In the genomic region with DNA sequence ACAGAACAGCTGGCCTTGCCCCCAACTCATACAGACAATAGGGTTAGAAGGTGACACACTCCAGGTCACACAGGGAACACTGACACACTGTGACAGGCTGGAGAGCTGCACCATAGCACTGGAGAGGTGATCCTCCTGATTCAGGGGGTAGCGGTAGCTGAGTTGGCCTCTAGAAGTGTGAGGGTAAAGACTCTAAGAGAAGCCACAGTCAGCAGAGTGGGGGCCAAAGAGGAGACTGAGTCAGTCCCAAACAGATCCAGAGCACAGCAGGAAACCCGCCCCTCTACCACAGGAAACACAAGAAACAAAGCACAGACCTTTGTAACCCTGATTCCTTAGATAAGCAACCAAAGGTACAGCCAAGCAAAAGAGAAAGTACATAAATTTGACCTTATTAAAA, we compare ENCODE assay signal across 23 mouse cellular contexts. TPM values are rescaled to one million over a fixed set of nuclear protein-coding genes. Genes with fewer than 3 reads are reported as not detected.
DNase-seq lines count a peak whose midpoint lies in the region; ATAC-seq and TF ChIP-seq lines count a peak whose summit lies in the region.
"Had no signal": no experiment of that assay in that cellular context is flagged by ENCODE, and none has a peak within 500 bp of the region (broad histone marks: within the 10 kb centered on the region; RNA-seq: fewer than 3 reads in every experiment).

No protein-coding gene starts in this region.

- H3K4me3 ChIP-seq in liver, embryonic 12.5 days, result no peak overlapping the region
- no peak overlapping the region for H3K4me3 ChIP-seq in thymus, adult 2 months (ENCODE audit: control insufficient read depth, insufficient read depth, low read length)
- H3K4me3 ChIP-seq in hindbrain, embryonic 11.5 days (ENCODE audit: low read depth, low read length), result no peak overlapping the region
- no peak overlapping the region for H3K4me3 ChIP-seq in midbrain, embryonic 11.5 days (ENCODE audit: low read depth, low read length)
- H3K4me3 ChIP-seq: embryonic facial prominence, embryonic 12.5 days; gastrocnemius, adult 2 months; hindbrain, embryonic 15.5 days; limb, embryonic 12.5 days had no signal

- peaks cover 12% of the 10 kb centered on the region for H3K4me1 ChIP-seq in liver, embryonic 12.5 days
- H3K4me1 ChIP-seq in thymus, adult 2 months (replicated peaks; ENCODE audit: control insufficient read depth, insufficient read depth, low read length), result peaks cover 20% of the 10 kb centered on the region
- no peaks in the 10 kb centered on the region for H3K4me1 ChIP-seq in hindbrain, embryonic 11.5 days (replicated peaks; ENCODE audit: control insufficient read depth, insufficient read depth, low read length)
- H3K4me1 ChIP-seq in midbrain, embryonic 11.5 days (ENCODE audit: control insufficient read depth, insufficient read depth, low read length), result no peaks in the 10 kb centered on the region
- H3K4me1 ChIP-seq: embryonic facial prominence, embryonic 12.5 days; hindbrain, embryonic 15.5 days; limb, embryonic 12.5 days had no signal

- H3K4me2 ChIP-seq in liver, embryonic 12.5 days, result no peak overlapping the region
- no peak overlapping the region for H3K4me2 ChIP-seq in hindbrain, embryonic 11.5 days (replicated peaks; ENCODE audit: low read depth, low read length)
- H3K4me2 ChIP-seq in midbrain, embryonic 11.5 days, result no peak overlapping the region
- H3K4me2 ChIP-seq: embryonic facial prominence, embryonic 12.5 days; hindbrain, embryonic 15.5 days; limb, embryonic 12.5 days had no signal

- 69% methylated on average over 2 of the region's 2 CpGs for WGBS in liver, embryonic 12.5 days (ENCODE audit: insufficient replicate concordance)
- WGBS in thymus, adult 2 months, result 6% methylated on average over 2 of the region's 2 CpGs
- 95% methylated on average over 2 of the region's 2 CpGs for WGBS in hindbrain, embryonic 11.5 days
- 85% methylated on average over 2 of the region's 2 CpGs for WGBS in midbrain, embryonic 11.5 days

- peaks cover 87% of the 10 kb centered on the region for H3K36me3 ChIP-seq in liver, embryonic 12.5 days
- no peaks in the 10 kb centered on the region for H3K36me3 ChIP-seq in thymus, adult 2 months (ENCODE audit: control insufficient read depth, insufficient read depth, low read length)
- 0 out of 2 replicates have a peak, but pooled peaks cover 3% of the 10 kb centered on the region for H3K36me3 ChIP-seq in hindbrain, embryonic 11.5 days (ENCODE audit: control insufficient read depth, insufficient read depth, low read length)
- H3K36me3 ChIP-seq in midbrain, embryonic 11.5 days (ENCODE audit: control insufficient read depth, insufficient read depth, low read length), result peaks cover 11% of the 10 kb centered on the region

- 0 out of 2 replicates have a peak, but pooled peaks cover 8% of the 10 kb centered on the region for H3K9me3 ChIP-seq in liver, embryonic 12.5 days (replicated peaks)
- H3K9me3 ChIP-seq in hindbrain, embryonic 11.5 days (ENCODE audit: control insufficient read depth, low read length), result no peaks in the 10 kb centered on the region
- no peaks in the 10 kb centered on the region for H3K9me3 ChIP-seq in midbrain, embryonic 11.5 days (ENCODE audit: control insufficient read depth, low read length)
- H3K9me3 ChIP-seq: embryonic facial prominence, embryonic 12.5 days; hindbrain, embryonic 15.5 days; limb, embryonic 12.5 days had no signal

- 0 out of 2 replicates have a peak overlapping the region, but pooled peaks have one; percentile 18 for H3K27ac ChIP-seq in liver, embryonic 12.5 days
- peak overlapping the region; percentile 79 for H3K27ac ChIP-seq in thymus, adult 2 months (ENCODE audit: control insufficient read depth, insufficient read depth, low read length)
- H3K27ac ChIP-seq in hindbrain, embryonic 11.5 days (ENCODE audit: low read depth, low read length), result no peak overlapping the region
- H3K27ac ChIP-seq in midbrain, embryonic 11.5 days (ENCODE audit: low read depth, low read length), result no peak overlapping the region
- H3K27ac ChIP-seq: embryonic facial prominence, embryonic 12.5 days; gastrocnemius, adult 2 months; hindbrain, embryonic 15.5 days; limb, embryonic 12.5 days; stomach, postnatal 0 days had no signal

- no peak for TF ChIP-seq CTCF in thymus, adult 2 months (IDR thresholded peaks at IDR 0.05; ENCODE audit: borderline replicate concordance, control insufficient read depth, extremely low read depth, insufficient read depth, low read length, poor library complexity)

- 0 out of 2 replicates have a peak, but pooled peaks have one; percentile 4 for ATAC-seq in liver, embryonic 12.5 days
- ATAC-seq in hindbrain, embryonic 11.5 days (ENCODE audit: low FRiP score), result no peak
- ATAC-seq in midbrain, embryonic 11.5 days (ENCODE audit: low FRiP score), result no peak
- ATAC-seq: forebrain, postnatal 0 days had no signal

- no peaks in the 10 kb centered on the region for H3K27me3 ChIP-seq in liver, embryonic 12.5 days (replicated peaks)
- no peaks in the 10 kb centered on the region for H3K27me3 ChIP-seq in thymus, adult 2 months (ENCODE audit: control insufficient read depth, insufficient read depth, low read length)
- no peaks in the 10 kb centered on the region for H3K27me3 ChIP-seq in hindbrain, embryonic 11.5 days (ENCODE audit: control insufficient read depth, insufficient read depth, low read length)
- H3K27me3 ChIP-seq in midbrain, embryonic 11.5 days (ENCODE audit: control insufficient read depth, insufficient read depth, low read length), result no peaks in the 10 kb centered on the region
- H3K27me3 ChIP-seq: embryonic facial prominence, embryonic 12.5 days; hindbrain, embryonic 15.5 days; limb, embryonic 12.5 days had no signal

- no peak for TF ChIP-seq POLR2A in thymus, adult 2 months (IDR thresholded peaks at IDR 0.05; ENCODE audit: control insufficient read depth, extremely low read depth, insufficient read depth, low read length, poor library complexity)

- peak; percentile 85 for DNase-seq in 416B (ENCODE audit: low read depth)
- DNase-seq in R1 (ENCODE audit: low read depth, low spot score), result peak; percentile 54
- peak; percentile 57 for DNase-seq in thymus, adult 2 months
- DNase-seq in gastrocnemius, adult 8-10 months (ENCODE audit: low spot score in 2 of 2), result no peak
- DNase-seq in hindbrain, embryonic 11.5 days (ENCODE audit: low spot score), result no peak
- no peak for DNase-seq in midbrain, embryonic 11.5 days (ENCODE audit: low spot score, missing footprints)
- DNase-seq in layer of hippocampus, postnatal 10 days (ENCODE audit: low spot score in 2 of 2), result no peak
- DNase-seq: adrenal gland, postnatal 14 days; cerebellum, adult 2 months; forebrain, postnatal 0 days; gastrocnemius, adult 2 months; heart, postnatal 14 days; kidney, adult 2 months; kidney, postnatal 14 days; lung, adult 18-20 months; midbrain, embryonic 14.5 days had no signal

- H3K9ac ChIP-seq in liver, embryonic 12.5 days, result no peak overlapping the region
- no peak overlapping the region for H3K9ac ChIP-seq in hindbrain, embryonic 11.5 days (ENCODE audit: low read depth, low read length)
- H3K9ac ChIP-seq in midbrain, embryonic 11.5 days (ENCODE audit: low read length), result no peak overlapping the region
- H3K9ac ChIP-seq: embryonic facial prominence, embryonic 12.5 days; forebrain, postnatal 0 days; hindbrain, embryonic 15.5 days; limb, embryonic 12.5 days had no signal

RNA-seq across cellular contexts. Expression of a gene that starts 15.8 kb away (rescaled TPM):
- 6.9 and 7.3 TPM in 2 replicates for polyA plus RNA-seq in liver, embryonic 12.5 days (2016; fragmentation: Nextera tagmentation; extraction: Ambion mirVana)
- 4.0 and 4.5 TPM in 2 replicates for polyA plus RNA-seq in thymus, adult 2 months (2012; rRNA removed)
- 1 to 10 TPM; 1.7 to 2.5 (median 2.3) TPM for total RNA-seq in gastrocnemius, adult 8-10 months (2022)
- 9.4 and 14.0 TPM in 2 replicates for polyA plus RNA-seq in hindbrain, embryonic 11.5 days (2014; fragmentation: Nextera tagmentation; extraction: Ambion mirVana)
- 9.1 and 11.8 TPM in 2 replicates for polyA plus RNA-seq in midbrain, embryonic 11.5 days (2014; fragmentation: Nextera tagmentation; extraction: Ambion mirVana)
- 1 to 10 TPM; 5.0 to 5.2 TPM for total RNA-seq in layer of hippocampus, postnatal 10 days (2021)

RNA-seq across cellular contexts. Expression of a gene that starts 34.8 kb away (rescaled TPM):
- polyA plus RNA-seq in liver, embryonic 12.5 days (2016; fragmentation: Nextera tagmentation; extraction: Ambion mirVana), result 162 and 163 TPM in 2 replicates
- 54.5 and 63.7 TPM in 2 replicates for polyA plus RNA-seq in thymus, adult 2 months (2012; rRNA removed)
- total RNA-seq in gastrocnemius, adult 8-10 months (2022), result 100 to 1,000 TPM; 128 to 150 (median 134) TPM
- polyA plus RNA-seq in hindbrain, embryonic 11.5 days (2014; fragmentation: Nextera tagmentation; extraction: Ambion mirVana), result 239 and 248 TPM in 2 replicates
- polyA plus RNA-seq in midbrain, embryonic 11.5 days (2014; fragmentation: Nextera tagmentation; extraction: Ambion mirVana), result 258 and 265 TPM in 2 replicates
- 10 to 100 TPM; 83.3 to 96.7 TPM for total RNA-seq in layer of hippocampus, postnatal 10 days (2021)

RNA-seq across cellular contexts. Expression of a gene that starts 34.9 kb away (rescaled TPM):
- polyA plus RNA-seq in liver, embryonic 12.5 days (2016; fragmentation: Nextera tagmentation; extraction: Ambion mirVana), result 9.8 and 10.8 TPM in 2 replicates
- 13.1 and 15.7 TPM in 2 replicates for polyA plus RNA-seq in thymus, adult 2 months (2012; rRNA removed)
- 10 to 100 TPM in 1 of 4 experiments, 1 to 10 TPM in 3; 8.6 to 10.6 (median 9.2) TPM for total RNA-seq in gastrocnemius, adult 8-10 months (2022)
- 31.9 and 33.5 TPM in 2 replicates for polyA plus RNA-seq in hindbrain, embryonic 11.5 days (2014; fragmentation: Nextera tagmentation; extraction: Ambion mirVana)
- 29.9 and 31.3 TPM in 2 replicates for polyA plus RNA-seq in midbrain, embryonic 11.5 days (2014; fragmentation: Nextera tagmentation; extraction: Ambion mirVana)
- 10 to 100 TPM; 37.1 to 37.9 TPM for total RNA-seq in layer of hippocampus, postnatal 10 days (2021)

RNA-seq across cellular contexts. Expression of a gene that starts 35.8 kb away (rescaled TPM):
- polyA plus RNA-seq in liver, embryonic 12.5 days (2016; fragmentation: Nextera tagmentation; extraction: Ambion mirVana), result 147 and 157 TPM in 2 replicates
- 34.1 and 45.3 TPM in 2 replicates for polyA plus RNA-seq in thymus, adult 2 months (2012; rRNA removed)
- 100 to 1,000 TPM; 112 to 138 (median 117) TPM for total RNA-seq in gastrocnemius, adult 8-10 months (2022)
- 347 and 351 TPM in 2 replicates for polyA plus RNA-seq in hindbrain, embryonic 11.5 days (2014; fragmentation: Nextera tagmentation; extraction: Ambion mirVana)
- 331 and 348 TPM in 2 replicates for polyA plus RNA-seq in midbrain, embryonic 11.5 days (2014; fragmentation: Nextera tagmentation; extraction: Ambion mirVana)
- 100 to 1,000 TPM; 193 to 198 TPM for total RNA-seq in layer of hippocampus, postnatal 10 days (2021)

RNA-seq across cellular contexts. Expression of a gene that starts 38.5 kb away (rescaled TPM):
- not detected in 2 replicates for polyA plus RNA-seq in liver, embryonic 12.5 days (2016; fragmentation: Nextera tagmentation; extraction: Ambion mirVana)
- not detected in 2 replicates for polyA plus RNA-seq in thymus, adult 2 months (2012; rRNA removed)
- total RNA-seq in gastrocnemius, adult 8-10 months (2022), result not detected
- polyA plus RNA-seq in hindbrain, embryonic 11.5 days (2014; fragmentation: Nextera tagmentation; extraction: Ambion mirVana), result 0.61 and 0.93 TPM in 2 replicates
- 0.26 and 0.37 TPM in 2 replicates for polyA plus RNA-seq in midbrain, embryonic 11.5 days (2014; fragmentation: Nextera tagmentation; extraction: Ambion mirVana)
- total RNA-seq in layer of hippocampus, postnatal 10 days (2021), result not detected
- total RNA-seq: adrenal gland, postnatal 14 days; forebrain, postnatal 0 days; gastrocnemius, adult 2 months; layer of hippocampus, adult 8-10 months had no signal
- polyA plus RNA-seq: cerebellum, adult 2 months; cortical plate, adult 2 months had no signal

Comparison
In these comparisons a context has a peak if more than half of its experiments do, and no peak if none do; other contexts are left out.
1. DNase-seq: peak in 416B (single experiment), R1 (single experiment) and thymus, adult 2 months (single experiment); none in gastrocnemius, adult 8-10 months (0 of 2), hindbrain, embryonic 11.5 days (single experiment), midbrain, embryonic 11.5 days (single experiment) and layer of hippocampus, postnatal 10 days (0 of 2).
2. H3K27ac ChIP-seq: peak in liver, embryonic 12.5 days (single experiment) and thymus, adult 2 months (single experiment); none in hindbrain, embryonic 11.5 days (single experiment) and midbrain, embryonic 11.5 days (single experiment).